Mouse (Mus musculus) testis, adult 2 months (tissue): ENCODE measurements at regions not wholly inside any gene's neighbourhood (a gene's known extent, or its start where the extent isn't known, plus 50 kb on each side); places are given as distances from the start of the nearest gene placed in this dataset.

ENCODE experiments used
- CTCF ChIP-seq: fragments of 200-500 bp; IDR thresholded peaks from 2 replicates; pipeline ENCODE4 v1.5.1; 2012; ENCODE audit warnings: low read depth, mild to moderate bottlenecking, inconsistent platforms, low read length, moderate library complexity; ENCODE audit not compliant: control insufficient read depth, insufficient read depth, insufficient replicate concordance
- POLR2A ChIP-seq: fragments of 200-500 bp; IDR thresholded peaks from 2 replicates; pipeline ENCODE4 v1.6.1; 2012; ENCODE audit warnings: low read depth, mild to moderate bottlenecking, inconsistent platforms, low read length, moderate library complexity; ENCODE audit not compliant: control insufficient read depth

DNA sequence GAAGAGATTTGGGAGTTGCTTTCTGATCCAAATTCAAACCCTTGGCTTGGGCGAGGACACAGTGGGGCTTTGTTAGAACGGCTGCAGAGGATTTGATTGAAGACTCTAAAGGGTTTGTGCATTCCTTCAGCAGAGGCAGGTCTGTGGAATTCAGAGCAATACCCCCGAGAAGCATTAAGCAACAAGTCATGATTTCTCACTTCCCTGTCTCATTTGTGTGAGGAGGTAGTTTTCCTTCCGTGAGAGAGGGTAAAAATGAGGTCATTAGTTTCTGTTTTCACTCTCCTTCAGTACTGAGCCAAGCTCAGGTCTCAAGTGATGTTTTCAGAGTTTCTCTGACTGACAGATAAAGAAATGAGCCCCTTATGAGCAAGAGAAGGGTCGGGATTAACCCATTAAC is 526.9 kb upstream of the Ccdc54 start:
- no peak for TF ChIP-seq CTCF
- no peak for TF ChIP-seq POLR2A
